Mouse (Mus musculus): ENCODE results near the gene Depdc5. TPM values are rescaled to one million over a fixed set of nuclear protein-coding genes. Genes with fewer than 3 reads are reported as not detected.

The Depdc5 gene
- total RNA-seq, 1 experiment = 27.2 TPM

DNA sequence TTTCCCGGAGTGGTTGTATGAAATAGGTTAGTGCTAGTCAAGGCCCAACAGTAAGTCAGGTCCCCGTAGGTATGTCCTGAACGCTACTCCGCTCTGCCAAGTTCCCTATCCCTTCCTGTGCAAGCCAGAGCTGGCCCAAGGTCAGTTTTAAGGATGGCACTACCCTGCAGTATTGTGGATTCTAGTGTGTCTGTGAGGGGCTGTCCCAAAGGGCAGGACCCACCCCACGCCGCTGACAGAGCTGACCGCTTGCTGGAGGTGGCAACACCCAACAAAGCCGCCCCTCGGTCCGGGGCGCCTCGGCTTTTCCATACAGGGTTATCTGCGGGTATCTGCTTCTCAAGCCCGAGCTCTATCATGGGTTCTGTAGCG is 154.7 kb downstream of the Depdc5 start:
- H3K9me3 ChIP-seq (ENCODE audit: control insufficient read depth, insufficient read depth, low read depth, low read length) = no peaks in the 10 kb centered on the region
- H3K9ac ChIP-seq (ENCODE audit: insufficient read depth, low read depth, low read length, poor library complexity, severe bottlenecking) = peak overlapping the region; percentile 93
- in situ Hi-C loops (cut with MboI; ENCODE audit: low sequenced_read_pairs in 2 of 2, unreplicated experiment in 2 of 2) = no loop called here
- H3K4me3 ChIP-seq (ENCODE audit: insufficient read depth in 1 of 2, low read depth in 1 of 2, low read length in 2 of 2, poor library complexity in 1 of 2, severe bottlenecking in 1 of 2) = peak overlapping the region; percentile 69 to 73
- peaks cover 4% of the 10 kb centered on the region; the same call in 1 of the 2 replicates for H3K36me3 ChIP-seq (ENCODE audit: control insufficient read depth, insufficient read depth, low read length, poor library complexity, severe bottlenecking)
- DNase-seq (ENCODE audit: low read depth, low spot score) = no peak
- peaks cover 2 to 6% of the 10 kb centered on the region in 2 experiments; a peak in 3 of 4 replicates for H3K4me1 ChIP-seq (ENCODE audit: control insufficient read depth in 2 of 2, insufficient read depth in 2 of 2, low read length in 2 of 2, poor library complexity in 1 of 2)
- H3K27ac ChIP-seq (ENCODE audit: insufficient read depth, low read depth, low read length, poor library complexity, severe bottlenecking) = peak overlapping the region; percentile 96
- TF ChIP-seq CHD2 (IDR thresholded peaks at IDR 0.05; ENCODE audit: low read depth, low read length) = no peak
- no peak for TF ChIP-seq HCFC1 (IDR thresholded peaks at IDR 0.05; ENCODE audit: borderline replicate concordance, insufficient read depth, low read length)
- TF ChIP-seq MAFK (IDR thresholded peaks at IDR 0.05; ENCODE audit: insufficient read depth, low read depth, low read length) = no peak
- no peak for TF ChIP-seq ZNF384 (IDR thresholded peaks at IDR 0.05; ENCODE audit: low read depth, low read length)
- no peak for TF ChIP-seq ZC3H11A (IDR thresholded peaks at IDR 0.05; ENCODE audit: borderline replicate concordance, low read depth, low read length)

DNA sequence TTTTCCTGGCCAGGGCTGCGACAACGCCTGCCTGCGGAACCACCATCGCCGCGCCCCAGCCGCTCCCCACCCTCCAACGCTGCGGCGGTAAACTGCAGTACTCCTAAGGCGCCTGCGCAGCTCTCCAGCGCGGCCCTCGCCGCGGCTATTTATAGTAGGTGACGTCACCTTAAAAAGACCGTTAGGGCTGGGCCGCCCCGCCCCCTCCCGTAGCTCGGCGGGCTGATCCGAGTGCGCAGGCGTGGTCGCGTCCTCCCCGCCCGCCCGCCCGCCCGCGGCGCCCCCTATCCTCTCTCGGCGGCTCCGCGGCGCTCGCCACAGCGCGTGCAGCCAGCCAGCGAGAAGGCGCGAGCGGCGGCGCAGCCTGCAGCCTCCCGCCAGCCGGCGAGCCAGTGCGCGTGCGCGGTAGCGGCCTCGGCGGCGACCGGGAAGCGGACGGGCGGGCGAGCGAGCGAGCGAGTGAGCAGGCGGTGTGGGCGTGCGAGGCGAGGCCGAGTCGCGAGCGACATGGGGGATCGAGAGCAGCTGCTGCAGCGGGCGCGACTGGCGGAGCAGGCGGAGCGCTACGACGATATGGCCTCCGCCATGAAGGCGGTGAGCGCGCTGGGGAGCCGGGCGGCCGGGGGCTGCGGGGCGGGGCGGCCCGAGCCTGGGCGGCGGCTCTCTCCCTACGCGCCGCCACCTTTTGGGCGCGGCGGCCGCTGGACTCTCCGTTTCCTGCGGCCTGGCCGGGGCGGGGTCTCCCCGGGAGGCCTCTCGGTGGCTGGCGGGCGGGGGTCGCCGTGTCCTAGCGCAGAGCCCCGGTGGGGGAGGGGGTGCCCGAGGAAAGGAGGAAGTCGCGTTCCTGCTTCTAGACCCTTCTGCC is 155.3 kb downstream of the Depdc5 start, which contains the start of gene Ywhah:
Gene Ywhah (plus strand): TSS at position 256 of the 865 bp plus-strand sequence.
- in situ Hi-C loops (cut with MboI; ENCODE audit: low sequenced_read_pairs in 2 of 2, unreplicated experiment in 2 of 2) = no loop called here
- no peak for TF ChIP-seq CHD2 (IDR thresholded peaks at IDR 0.05; ENCODE audit: low read depth, low read length)
- peak; percentile 43; the same call in 1 of the 2 replicates for TF ChIP-seq HCFC1 (IDR thresholded peaks at IDR 0.05; ENCODE audit: borderline replicate concordance, insufficient read depth, low read length)
- peak within 1 kb of the TSS; percentile 90 to 93 for H3K4me3 ChIP-seq (ENCODE audit: insufficient read depth in 1 of 2, low read depth in 1 of 2, low read length in 2 of 2, poor library complexity in 1 of 2, severe bottlenecking in 1 of 2)
- no peaks in the 10 kb centered on the region for H3K9me3 ChIP-seq (ENCODE audit: control insufficient read depth, insufficient read depth, low read depth, low read length)
- H3K27ac ChIP-seq (ENCODE audit: insufficient read depth, low read depth, low read length, poor library complexity, severe bottlenecking) = peak within 1 kb of the TSS; percentile 98
- H3K9ac ChIP-seq (ENCODE audit: insufficient read depth, low read depth, low read length, poor library complexity, severe bottlenecking) = peak within 1 kb of the TSS; percentile 96
- peak; percentile 96 for DNase-seq (ENCODE audit: low read depth, low spot score)
- peaks cover 5% of the 10 kb centered on the region; the same call in 1 of the 2 replicates for H3K36me3 ChIP-seq (ENCODE audit: control insufficient read depth, insufficient read depth, low read length, poor library complexity, severe bottlenecking)
- peaks cover 4 to 6% of the 10 kb centered on the region in 2 experiments; a peak in 3 of 4 replicates for H3K4me1 ChIP-seq (ENCODE audit: control insufficient read depth in 2 of 2, insufficient read depth in 2 of 2, low read length in 2 of 2, poor library complexity in 1 of 2)

DNA sequence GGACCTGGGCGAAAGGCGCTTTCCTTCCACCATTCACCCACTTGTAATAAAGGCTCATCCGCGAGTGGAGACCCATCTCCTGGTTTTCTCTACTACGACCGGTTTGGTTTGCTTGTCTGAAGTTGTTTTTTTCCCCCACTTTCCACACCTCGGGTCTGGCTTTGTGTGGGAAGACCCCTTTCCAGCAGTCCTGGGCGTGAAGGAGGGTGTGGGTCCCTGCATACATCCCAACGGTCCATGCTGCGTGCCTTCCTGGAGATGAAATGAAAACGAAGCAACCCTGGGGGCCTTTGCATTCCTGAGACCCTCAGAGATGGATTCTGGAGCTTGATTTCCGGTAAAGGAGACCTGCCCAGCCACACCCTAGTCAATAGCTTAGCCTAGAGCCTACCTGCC is 155.9 kb downstream of the Depdc5 start:
- Histone ChIP-seq H3K36me3 (ENCODE audit: control insufficient read depth, insufficient read depth, low read length, poor library complexity, severe bottlenecking) (peaks cover 6% of the 10 kb centered on the region), H3K4me1 (ENCODE audit: control insufficient read depth in 2 of 2, insufficient read depth in 2 of 2, low read length in 2 of 2, poor library complexity in 1 of 2) (peaks cover 5 to 6% of the 10 kb centered on the region in 2 experiments; a peak in 3 of 4 replicates), H3K9me3 (ENCODE audit: control insufficient read depth, insufficient read depth, low read depth, low read length) (no peaks in the 10 kb centered on the region), H3K27ac (ENCODE audit: insufficient read depth, low read depth, low read length, poor library complexity, severe bottlenecking) (peak overlapping the region; percentile 98), H3K9ac (ENCODE audit: insufficient read depth, low read depth, low read length, poor library complexity, severe bottlenecking) (peak overlapping the region; percentile 96), H3K4me3 (ENCODE audit: insufficient read depth in 1 of 2, low read depth in 1 of 2, low read length in 2 of 2, poor library complexity in 1 of 2, severe bottlenecking in 1 of 2) (peak overlapping the region; percentile 90 to 93)
- DNase-seq (ENCODE audit: low read depth, low spot score) = peak; percentile 22
- no peak for TF ChIP-seq ZC3H11A (IDR thresholded peaks at IDR 0.05; ENCODE audit: borderline replicate concordance, low read depth, low read length)
- TF ChIP-seq HCFC1 (IDR thresholded peaks at IDR 0.05; ENCODE audit: borderline replicate concordance, insufficient read depth, low read length) = 0 out of 2 replicates have a peak, but pooled peaks have one; percentile 6
- in situ Hi-C loops (cut with MboI; ENCODE audit: low sequenced_read_pairs in 2 of 2, unreplicated experiment in 2 of 2) = no loop called here

DNA sequence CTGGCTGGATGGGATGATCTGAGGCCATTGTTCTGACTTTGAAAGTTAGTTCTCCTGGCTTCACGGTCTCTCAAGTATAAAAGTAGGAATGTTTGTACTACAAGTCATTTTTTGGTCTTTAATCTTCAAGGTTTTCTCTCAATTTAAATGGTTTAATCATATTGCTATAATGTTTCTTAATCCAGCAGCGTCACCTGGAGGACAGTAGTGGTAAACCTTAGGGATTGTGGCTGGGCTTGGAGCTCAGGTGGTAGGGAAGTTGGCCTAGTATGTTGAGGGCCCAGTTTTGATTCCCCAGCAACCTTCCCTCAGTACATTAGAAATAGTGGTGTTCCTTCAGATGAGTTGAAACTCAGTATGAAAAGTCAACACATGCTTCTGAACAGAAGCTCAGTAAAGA is 158.1 kb downstream of the Depdc5 start:
- peak overlapping the region in 1 of 2 experiments; percentile 13; a peak in 1 of 4 replicates for H3K4me3 ChIP-seq (ENCODE audit: insufficient read depth in 1 of 2, low read depth in 1 of 2, low read length in 2 of 2, poor library complexity in 1 of 2, severe bottlenecking in 1 of 2)
- no peak overlapping the region for H3K27ac ChIP-seq (ENCODE audit: insufficient read depth, low read depth, low read length, poor library complexity, severe bottlenecking)
- in situ Hi-C loops (cut with MboI; ENCODE audit: low sequenced_read_pairs in 2 of 2, unreplicated experiment in 2 of 2) = no loop called here
- no peak for TF ChIP-seq CHD2 (IDR thresholded peaks at IDR 0.05; ENCODE audit: low read depth, low read length)
- TF ChIP-seq HCFC1 (IDR thresholded peaks at IDR 0.05; ENCODE audit: borderline replicate concordance, insufficient read depth, low read length) = no peak
- TF ChIP-seq MAFK (IDR thresholded peaks at IDR 0.05; ENCODE audit: insufficient read depth, low read depth, low read length) = no peak
- TF ChIP-seq ZNF384 (IDR thresholded peaks at IDR 0.05; ENCODE audit: low read depth, low read length) = no peak
- no peak for TF ChIP-seq ZC3H11A (IDR thresholded peaks at IDR 0.05; ENCODE audit: borderline replicate concordance, low read depth, low read length)
- H3K36me3 ChIP-seq (ENCODE audit: control insufficient read depth, insufficient read depth, low read length, poor library complexity, severe bottlenecking) = peaks cover 13% of the 10 kb centered on the region
- no peak for DNase-seq (ENCODE audit: low read depth, low spot score)
- H3K9ac ChIP-seq (ENCODE audit: insufficient read depth, low read depth, low read length, poor library complexity, severe bottlenecking) = peak overlapping the region; percentile 58; the same call in 1 of the 2 replicates
- peaks cover 5 to 6% of the 10 kb centered on the region in 2 experiments; a peak in 3 of 4 replicates for H3K4me1 ChIP-seq (ENCODE audit: control insufficient read depth in 2 of 2, insufficient read depth in 2 of 2, low read length in 2 of 2, poor library complexity in 1 of 2)
- H3K9me3 ChIP-seq (ENCODE audit: control insufficient read depth, insufficient read depth, low read depth, low read length) = no peaks in the 10 kb centered on the region

Measured in ES-E14 (cell line).